Mouse (Mus musculus): ENCODE measurements around the gene Scnm1. TPM values are rescaled to one million over a fixed set of nuclear protein-coding genes. Genes with fewer than 3 reads are reported as not detected.

Scnm1 gene
- polyA plus RNA-seq, 1 experiment from 2014 or later: 62.2 TPM

DNA sequence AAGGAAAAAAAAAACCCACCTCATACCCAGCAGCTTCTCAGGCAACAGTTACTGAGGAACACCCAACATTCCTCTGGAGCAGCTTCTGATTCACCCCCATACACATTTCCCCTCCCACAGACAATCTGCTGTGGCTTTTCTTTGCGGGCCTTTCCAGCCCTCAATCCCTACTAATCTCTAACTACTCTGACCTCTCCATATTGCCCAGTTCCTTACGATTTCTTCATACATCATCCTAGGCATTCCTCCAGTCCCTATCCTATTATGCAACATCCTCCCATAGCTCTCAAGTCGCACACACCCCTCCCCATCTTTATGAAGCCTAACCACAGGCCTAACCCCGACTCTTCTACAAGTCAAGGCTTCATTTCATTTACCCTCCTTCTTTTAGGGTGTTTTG, 28.7 kb downstream of the Scnm1 start:
- Histone ChIP-seq H3K36me3 (ENCODE audit: control insufficient read depth, insufficient read depth, low read length) (no peaks in the 10 kb centered on the region), H3K9ac (ENCODE audit: low read depth, low read length) (peak overlapping the region; percentile 92; the same call in 1 of the 2 replicates), H3K9me3 (ENCODE audit: control insufficient read depth, low read length) (no peaks in the 10 kb centered on the region), H3K4me3 (ENCODE audit: low read length) (peak overlapping the region; percentile 99), H3K4me2 (ENCODE audit: low read depth, low read length) (peak overlapping the region; percentile 65), H3K4me1 (ENCODE audit: control insufficient read depth, insufficient read depth, low read length) (peaks cover 7% of the 10 kb centered on the region), H3K27me3 (replicated peaks; ENCODE audit: control insufficient read depth, insufficient read depth, low read length) (no peaks in the 10 kb centered on the region), H3K27ac (ENCODE audit: low read length) (0 out of 2 replicates have a peak overlapping the region, but pooled peaks have one; percentile 1)
- ATAC-seq: no peak
- 47% methylated on average over 4 of the region's 4 CpGs for WGBS

DNA sequence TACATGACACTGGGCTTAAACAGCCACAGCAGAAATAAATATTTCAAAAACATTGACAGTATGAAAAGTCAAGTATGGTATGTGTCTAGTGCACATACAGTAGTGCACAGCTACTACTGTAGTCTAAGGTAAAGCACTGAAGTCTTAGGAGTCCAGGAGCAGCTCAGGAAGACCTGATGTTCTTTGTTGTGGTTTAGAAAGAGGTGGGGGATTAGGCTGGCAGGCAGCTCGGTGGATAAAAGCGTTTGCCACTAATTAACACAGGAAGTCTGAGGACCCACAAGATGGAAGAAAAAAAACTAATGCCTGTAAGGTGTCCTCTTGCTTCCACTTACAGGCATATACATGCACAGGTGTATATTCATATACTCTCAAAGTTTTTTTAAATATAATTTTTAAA, 33.0 kb downstream of the Scnm1 start:
- no peaks in the 10 kb centered on the region for H3K9me3 ChIP-seq (ENCODE audit: control insufficient read depth, low read length)
- whole genome bisulfite sequencing: 30% methylated on average over 2 of the region's 2 CpGs
- no peak overlapping the region for H3K4me3 ChIP-seq (ENCODE audit: low read length)
- no peak overlapping the region for H3K9ac ChIP-seq (ENCODE audit: low read depth, low read length)
- H3K27me3 ChIP-seq (replicated peaks; ENCODE audit: control insufficient read depth, insufficient read depth, low read length): no peaks in the 10 kb centered on the region
- peaks cover 7% of the 10 kb centered on the region for H3K4me1 ChIP-seq (ENCODE audit: control insufficient read depth, insufficient read depth, low read length)
- no peaks in the 10 kb centered on the region for H3K36me3 ChIP-seq (ENCODE audit: control insufficient read depth, insufficient read depth, low read length)
- no peak overlapping the region for H3K27ac ChIP-seq (ENCODE audit: low read length)
- ATAC-seq: no peak
- no peak overlapping the region for H3K4me2 ChIP-seq (ENCODE audit: low read depth, low read length)

DNA sequence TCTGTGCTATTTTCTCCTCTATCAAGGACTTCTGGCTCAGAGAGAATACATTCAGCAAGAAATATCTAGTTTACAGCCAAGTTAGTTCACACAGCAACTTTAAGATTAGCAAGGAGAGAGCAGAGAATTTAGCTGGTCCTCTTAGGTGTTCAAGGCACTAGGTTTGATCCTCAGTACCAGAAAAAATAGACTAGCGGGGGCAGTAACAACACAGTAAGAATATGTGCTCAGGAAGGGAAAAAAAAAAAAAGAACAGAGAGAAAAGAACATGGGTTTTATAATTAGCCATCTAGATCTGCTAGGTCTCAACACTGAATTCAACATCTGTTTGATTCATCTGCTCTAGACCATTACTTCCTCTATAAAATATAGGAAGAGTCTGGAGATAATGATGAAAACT, 45.7 kb downstream of the Scnm1 start:
- ATAC-seq: no peak
- H3K9ac ChIP-seq (ENCODE audit: low read depth, low read length): no peak overlapping the region
- H3K27ac ChIP-seq (ENCODE audit: low read length): no peak overlapping the region
- H3K4me3 ChIP-seq (ENCODE audit: low read length): no peak overlapping the region
- 92% methylated on average over 1 of the region's 1 CpGs for WGBS
- no peaks in the 10 kb centered on the region for H3K36me3 ChIP-seq (ENCODE audit: control insufficient read depth, insufficient read depth, low read length)
- no peaks in the 10 kb centered on the region for H3K9me3 ChIP-seq (ENCODE audit: control insufficient read depth, low read length)
- no peaks in the 10 kb centered on the region for H3K4me1 ChIP-seq (ENCODE audit: control insufficient read depth, insufficient read depth, low read length)
- no peak overlapping the region for H3K4me2 ChIP-seq (ENCODE audit: low read depth, low read length)
- no peaks in the 10 kb centered on the region for H3K27me3 ChIP-seq (replicated peaks; ENCODE audit: control insufficient read depth, insufficient read depth, low read length)

Small RNA genes within 50 kb of the gene (microRNA-seq; reads per million reads assigned to microRNA genes)
- not detected for gene Mir8099-1

Other genes starting within 250 kb of the Scnm1 start
- gene Psmb4, start 247.1 kb downstream of the Scnm1 start, polyA plus RNA-seq (2015; fragmentation: Nextera tagmentation; extraction: Ambion mirVana): 299 and 315 TPM in 2 replicates
- gene Selenbp1, start 201.0 kb downstream of the Scnm1 start, polyA plus RNA-seq (2015; fragmentation: Nextera tagmentation; extraction: Ambion mirVana): 157 and 167 TPM in 2 replicates
- 4.3 and 5.1 TPM in 2 replicates for gene Rfx5, start 179.9 kb downstream of the Scnm1 start, polyA plus RNA-seq (2015; fragmentation: Nextera tagmentation; extraction: Ambion mirVana)
- gene Pi4kb, start 159.3 kb downstream of the Scnm1 start, polyA plus RNA-seq (2015; fragmentation: Nextera tagmentation; extraction: Ambion mirVana): 21.7 and 22.9 TPM in 2 replicates
- 16.9 and 17.6 TPM in 2 replicates for gene Zfp687, start 118.6 kb downstream of the Scnm1 start, polyA plus RNA-seq (2015; fragmentation: Nextera tagmentation; extraction: Ambion mirVana)
- gene Psmd4, start 91.4 kb downstream of the Scnm1 start, polyA plus RNA-seq (2015; fragmentation: Nextera tagmentation; extraction: Ambion mirVana): 196 and 226 TPM in 2 replicates
- 14.5 and 15.5 TPM in 2 replicates for gene Pip5k1a, start 27.1 kb downstream of the Scnm1 start, polyA plus RNA-seq (2015; fragmentation: Nextera tagmentation; extraction: Ambion mirVana)
- gene Vps72, start 23.0 kb downstream of the Scnm1 start, polyA plus RNA-seq (2015; fragmentation: Nextera tagmentation; extraction: Ambion mirVana): 110 and 120 TPM in 2 replicates
- gene Tmod4, start 9.5 kb downstream of the Scnm1 start, polyA plus RNA-seq (2015; fragmentation: Nextera tagmentation; extraction: Ambion mirVana): 1.1 and 1.2 TPM in 2 replicates
- gene Lysmd1, start 77 bp upstream of the Scnm1 start, polyA plus RNA-seq (2015; fragmentation: Nextera tagmentation; extraction: Ambion mirVana): 9.8 and 11.0 TPM in 2 replicates
- gene Tnfaip8l2, start 8.3 kb upstream of the Scnm1 start, polyA plus RNA-seq (2015; fragmentation: Nextera tagmentation; extraction: Ambion mirVana): 4.9 and 5.3 TPM in 2 replicates
- 1.1 and 2.3 TPM in 2 replicates for gene Sema6c, start 26.4 kb upstream of the Scnm1 start, polyA plus RNA-seq (2015; fragmentation: Nextera tagmentation; extraction: Ambion mirVana)
- gene Gabpb2, start 83.9 kb upstream of the Scnm1 start, polyA plus RNA-seq (2015; fragmentation: Nextera tagmentation; extraction: Ambion mirVana): 5.7 and 6.0 TPM in 2 replicates
- 67.8 and 73.8 TPM in 2 replicates for gene Cdc42se1, start 94.7 kb upstream of the Scnm1 start, polyA plus RNA-seq (2015; fragmentation: Nextera tagmentation; extraction: Ambion mirVana)
- 15.0 and 15.5 TPM in 2 replicates for gene Mllt11, start 98.2 kb upstream of the Scnm1 start, polyA plus RNA-seq (2015; fragmentation: Nextera tagmentation; extraction: Ambion mirVana)
- gene Gm128, start 107.6 kb upstream of the Scnm1 start, polyA plus RNA-seq (2015; fragmentation: Nextera tagmentation; extraction: Ambion mirVana): 0.17 and 0.29 TPM in 2 replicates
- gene Bnipl, start 117.2 kb upstream of the Scnm1 start, polyA plus RNA-seq (2015; fragmentation: Nextera tagmentation; extraction: Ambion mirVana): 0.51 and 0.72 TPM in 2 replicates
- gene Mindy1, start 147.3 kb upstream of the Scnm1 start, polyA plus RNA-seq (2015; fragmentation: Nextera tagmentation; extraction: Ambion mirVana): 39.8 and 41.4 TPM in 2 replicates
- gene Prune1, start 148.1 kb upstream of the Scnm1 start, polyA plus RNA-seq (2015; fragmentation: Nextera tagmentation; extraction: Ambion mirVana): 15.0 and 16.1 TPM in 2 replicates
- gene Anxa9, start 173.2 kb upstream of the Scnm1 start, polyA plus RNA-seq (2015; fragmentation: Nextera tagmentation; extraction: Ambion mirVana): 1.9 and 2.0 TPM in 2 replicates
- gene Cers2, start 180.8 kb upstream of the Scnm1 start, polyA plus RNA-seq (2015; fragmentation: Nextera tagmentation; extraction: Ambion mirVana): 165 and 168 TPM in 2 replicates
- gene Setdb1, start 223.2 kb upstream of the Scnm1 start, polyA plus RNA-seq (2015; fragmentation: Nextera tagmentation; extraction: Ambion mirVana): 24.6 and 24.8 TPM in 2 replicates

Data from intestine, embryonic 16.5 days (tissue).